Mouse (Mus musculus) lung, postnatal 0 days (tissue): ENCODE data around the gene Nrxn1.

Experiments used
- CTCF ChIP-seq: IDR thresholded peaks from 2 replicates; pipeline ENCODE4 v1.5.1; 2016; ENCODE audit warnings: antibody characterized with exemption, mild to moderate bottlenecking
- EP300 ChIP-seq: IDR thresholded peaks from 2 replicates; pipeline ENCODE4 v1.6.1; 2016; ENCODE audit warnings: antibody characterized with exemption, mild to moderate bottlenecking, control low read depth

DNA sequence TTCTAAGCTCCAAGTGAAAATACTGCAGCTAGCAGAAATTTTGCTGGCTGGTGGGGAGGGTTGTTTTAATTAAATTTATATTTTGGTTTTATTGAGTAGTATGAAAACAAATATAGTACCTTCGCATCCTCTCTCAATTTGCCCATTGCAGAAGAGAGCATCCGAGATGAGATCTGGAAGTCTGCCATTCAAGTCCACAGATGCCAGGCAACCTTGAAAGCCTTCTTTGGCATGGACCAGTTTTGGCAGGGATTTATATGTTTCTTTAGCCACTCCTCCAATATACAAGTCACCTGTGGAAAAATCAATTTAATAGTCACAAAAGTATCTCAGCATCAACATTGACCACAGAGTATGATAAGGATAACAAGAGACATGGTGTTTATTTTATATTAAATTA is 527.7 kb downstream of the Nrxn1 start:
- no peak for TF ChIP-seq CTCF
- no peak for TF ChIP-seq EP300
